Mouse (Mus musculus): Measurements from ENCODE around the gene Gm49355.

The Gm49355 gene

DNA sequence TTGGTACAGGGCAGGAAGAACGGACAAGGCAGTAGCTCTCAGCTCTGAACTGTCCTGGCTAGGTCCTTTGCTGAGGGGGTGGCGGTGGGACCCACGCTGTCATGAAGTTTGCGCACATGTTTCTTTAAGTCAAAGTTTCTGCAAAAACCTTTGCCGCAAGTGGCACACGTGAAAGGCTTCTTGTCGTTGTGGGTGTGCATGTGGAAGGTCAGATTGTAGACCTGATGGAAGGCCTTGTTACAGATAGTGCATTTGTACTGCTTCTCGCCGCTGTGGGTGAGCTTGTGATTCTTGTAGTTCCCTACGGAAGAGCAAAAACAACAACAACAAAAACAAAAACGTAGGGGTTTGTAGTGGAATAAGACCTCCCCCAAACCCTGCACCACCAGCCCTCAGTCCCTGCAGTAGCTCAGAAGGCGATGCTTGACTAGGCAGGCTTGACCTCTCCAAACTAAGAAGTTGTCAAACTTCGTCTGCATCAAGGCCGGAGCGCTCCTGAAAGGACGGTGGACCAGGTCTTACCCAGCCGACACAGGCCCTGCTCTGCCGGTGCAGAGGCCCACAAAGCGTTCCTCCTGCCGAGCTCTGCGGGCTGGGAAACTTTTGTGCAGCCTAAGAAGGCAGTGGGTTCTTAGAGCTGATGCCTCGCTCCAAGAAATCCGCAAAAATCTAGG is 58.8 kb downstream of the Gm49355 start:
- no peak for DNase-seq (ENCODE audit: extremely low spot score, low read depth, low spot score)

DNA sequence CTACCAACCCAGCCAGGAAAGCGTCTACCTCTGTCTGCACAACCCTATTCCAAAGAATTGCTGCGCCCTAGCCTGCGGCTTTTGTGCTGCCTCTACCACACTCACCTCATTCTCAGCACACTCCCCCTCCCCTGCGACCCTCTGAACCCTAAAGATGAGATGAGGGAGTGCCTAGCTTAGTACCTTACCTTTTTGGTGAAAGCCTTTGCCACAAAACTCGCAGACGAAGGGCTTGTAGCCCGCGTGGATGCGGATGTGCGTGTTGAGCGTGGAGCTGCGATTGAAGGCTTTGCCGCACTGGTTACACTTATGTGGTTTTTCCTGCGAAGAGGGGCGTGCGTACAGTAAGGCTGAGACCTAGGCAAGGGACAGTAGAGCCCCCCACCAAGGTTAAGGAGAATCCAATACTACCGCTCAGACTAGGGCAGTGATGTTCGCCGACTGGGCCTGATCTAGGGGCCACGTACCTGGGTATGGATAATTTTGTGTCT is 59.7 kb downstream of the Gm49355 start:
- DNase-seq (ENCODE audit: extremely low spot score, low read depth, low spot score): no peak

DNA sequence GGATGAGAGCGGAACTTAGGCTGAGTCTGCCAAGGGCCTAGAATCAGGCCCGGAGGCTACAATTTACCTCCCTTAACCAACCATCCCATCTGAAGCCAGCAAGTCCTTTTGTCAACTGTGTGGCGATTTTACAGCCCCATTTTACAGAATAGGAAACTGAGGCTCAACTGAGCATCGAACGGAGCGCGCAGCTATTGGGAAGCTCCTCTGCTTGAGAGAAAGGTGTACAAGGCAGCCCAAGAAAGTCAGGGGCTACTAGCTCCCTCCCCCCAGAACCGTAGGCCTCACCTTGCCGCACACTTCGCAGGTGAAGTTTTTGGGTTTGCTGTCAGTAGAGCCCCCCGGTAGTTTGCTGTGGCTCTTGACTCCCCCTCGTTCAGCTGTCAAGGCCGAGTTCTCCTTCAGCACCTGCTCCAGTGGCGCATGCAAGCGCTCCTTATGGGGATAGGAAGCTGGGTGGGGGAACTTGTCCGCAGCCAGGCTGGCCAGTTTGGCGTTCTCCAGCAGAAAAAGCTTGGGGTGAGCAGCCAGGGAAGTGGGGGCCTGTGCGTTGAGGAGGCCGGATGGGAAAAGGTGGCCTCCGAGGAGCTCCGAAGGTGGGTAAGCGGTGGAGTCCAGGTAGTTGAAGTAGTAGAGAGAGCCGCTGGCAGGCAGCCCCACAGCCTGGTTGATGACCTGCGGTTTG is 60.4 kb downstream of the Gm49355 start:
- no peak for DNase-seq (ENCODE audit: extremely low spot score, low read depth, low spot score)

DNA sequence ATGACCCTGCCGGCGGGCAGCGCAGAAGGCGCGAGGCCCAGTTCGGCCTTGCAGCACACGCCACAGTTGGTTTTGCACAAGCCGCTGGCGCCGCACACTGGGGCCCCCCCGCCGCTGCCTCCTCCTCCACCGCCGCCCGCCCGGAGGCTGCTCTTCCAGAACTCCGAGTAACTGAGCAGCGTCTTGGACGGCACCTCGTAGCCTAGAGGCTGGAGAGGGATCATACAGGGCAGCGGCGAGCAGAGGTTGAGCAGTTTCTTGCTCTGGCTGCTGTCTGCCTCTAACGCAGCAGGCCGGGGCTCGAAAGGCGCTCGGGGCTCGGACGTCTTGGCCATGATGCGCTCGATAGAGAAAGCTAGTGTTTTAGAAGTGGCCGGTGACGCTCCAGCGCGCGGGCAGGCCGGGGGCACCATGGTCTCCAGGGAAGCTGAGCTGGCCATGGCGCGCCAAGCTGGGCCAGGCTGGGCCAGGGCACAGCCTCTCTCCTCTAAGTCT is 61.0 kb downstream of the Gm49355 start:
- no peak for DNase-seq (ENCODE audit: extremely low spot score, low read depth, low spot score)

DNA sequence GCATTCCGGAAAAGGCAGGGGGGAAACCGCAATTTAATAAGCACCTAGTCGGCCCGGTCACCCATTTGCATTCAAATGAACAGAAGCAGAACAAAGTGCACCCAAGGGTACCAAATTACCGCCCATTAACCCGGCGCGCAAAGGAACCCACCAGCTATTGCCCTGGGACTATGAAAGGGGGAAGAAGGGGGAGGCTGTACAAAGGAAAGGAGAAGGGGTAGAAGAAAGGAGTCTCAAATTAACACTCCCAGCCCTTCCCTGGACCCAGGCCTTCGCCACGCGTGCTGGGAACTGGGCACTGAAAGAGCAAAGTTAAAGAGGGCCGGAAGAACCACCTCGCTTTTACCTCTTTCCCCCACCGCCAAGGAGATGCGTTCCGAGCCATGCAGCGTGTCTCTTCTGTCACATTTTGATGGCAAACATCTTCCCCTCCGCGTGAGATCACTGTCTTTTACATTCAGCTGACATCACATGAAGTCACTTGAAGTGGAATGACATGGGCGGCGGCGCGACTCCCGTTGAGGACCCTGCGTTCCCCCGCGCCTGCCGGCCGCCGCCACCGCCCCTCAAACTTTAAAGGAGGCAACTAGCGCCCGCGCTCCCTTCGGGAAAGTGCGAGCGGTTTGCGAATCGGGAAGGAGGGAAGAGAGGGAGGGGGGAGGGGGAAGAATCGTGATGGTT is 61.6 kb downstream of the Gm49355 start:
- DNase-seq (ENCODE audit: extremely low spot score, low read depth, low spot score): no peak

DNA sequence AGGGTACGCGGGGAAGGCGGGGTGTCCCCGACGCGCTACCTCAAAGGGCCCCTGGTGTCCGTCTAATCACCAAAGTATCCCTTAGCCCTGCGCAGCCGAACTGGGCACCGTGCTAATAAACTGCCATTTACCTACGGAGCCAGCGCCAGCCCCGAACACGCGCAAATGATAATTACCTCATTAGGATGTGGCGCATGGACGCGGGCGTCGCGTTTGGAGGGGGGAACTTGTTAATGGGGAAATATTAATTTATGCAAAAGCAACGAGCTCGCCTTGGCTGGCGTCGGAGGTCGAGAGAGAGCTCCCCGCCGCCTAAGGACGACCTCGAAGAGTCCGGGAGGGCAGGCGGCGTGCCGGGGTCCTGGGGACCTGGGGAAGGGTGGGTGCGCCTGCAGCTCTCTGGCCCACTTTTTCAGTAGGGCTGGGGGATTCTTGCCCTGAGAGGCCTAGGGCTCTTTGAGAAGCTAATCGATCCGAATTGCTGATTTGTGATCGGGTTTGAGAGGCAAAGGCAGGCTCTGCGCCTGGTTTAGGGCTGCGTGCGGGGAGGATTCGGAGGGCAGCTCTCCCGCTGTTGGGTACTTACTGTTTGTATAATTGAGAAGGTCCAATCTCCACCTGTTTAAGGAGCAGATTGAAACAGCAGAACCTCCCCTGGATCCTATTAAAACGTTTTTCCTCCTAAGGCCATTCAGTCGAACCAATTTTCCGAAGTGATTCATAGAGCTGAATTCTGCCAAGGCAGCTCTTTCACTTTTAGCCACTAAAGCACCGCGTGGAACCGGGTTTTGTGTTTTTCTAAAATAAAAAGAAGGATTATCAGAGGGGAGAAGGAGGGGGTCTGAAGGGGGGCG is 62.5 kb downstream of the Gm49355 start:
- no peak for DNase-seq (ENCODE audit: extremely low spot score, low read depth, low spot score)

DNA sequence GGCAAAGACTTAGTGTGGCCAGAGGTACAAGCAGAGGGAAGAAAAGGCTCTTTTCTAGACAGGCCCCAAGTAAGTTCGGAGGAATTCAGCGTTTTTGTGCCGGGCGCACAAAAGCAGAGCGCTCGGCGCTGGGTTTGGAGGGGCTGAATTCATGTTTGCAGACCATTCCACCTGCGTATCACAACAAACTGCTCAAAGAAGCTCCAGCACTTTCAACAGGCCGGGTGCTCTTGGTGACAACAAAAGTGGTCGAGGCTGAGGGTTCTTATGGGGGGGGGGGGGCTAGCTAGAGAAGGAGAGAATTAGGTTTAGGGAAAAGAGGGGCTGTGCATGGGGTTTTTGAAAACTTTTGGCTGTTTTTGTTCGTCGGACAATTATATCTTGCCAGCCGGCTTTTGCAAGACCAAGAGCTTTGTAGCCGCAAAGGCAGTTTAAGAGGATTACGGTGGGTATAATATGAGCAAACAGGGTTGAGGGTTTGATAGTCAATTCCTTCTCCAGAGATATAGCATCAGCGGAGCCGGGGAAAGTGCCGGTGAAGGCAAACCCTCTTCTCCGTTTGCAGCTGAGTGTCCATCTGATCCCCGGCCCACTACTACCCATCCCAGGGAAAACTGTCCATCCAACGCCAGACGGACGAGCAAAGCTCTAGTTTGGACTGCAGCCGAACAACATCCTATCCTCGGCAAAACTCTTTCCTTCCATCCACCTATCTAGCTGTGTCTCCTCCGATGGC is 63.3 kb downstream of the Gm49355 start:
- no peak for DNase-seq (ENCODE audit: extremely low spot score, low read depth, low spot score)

DNA sequence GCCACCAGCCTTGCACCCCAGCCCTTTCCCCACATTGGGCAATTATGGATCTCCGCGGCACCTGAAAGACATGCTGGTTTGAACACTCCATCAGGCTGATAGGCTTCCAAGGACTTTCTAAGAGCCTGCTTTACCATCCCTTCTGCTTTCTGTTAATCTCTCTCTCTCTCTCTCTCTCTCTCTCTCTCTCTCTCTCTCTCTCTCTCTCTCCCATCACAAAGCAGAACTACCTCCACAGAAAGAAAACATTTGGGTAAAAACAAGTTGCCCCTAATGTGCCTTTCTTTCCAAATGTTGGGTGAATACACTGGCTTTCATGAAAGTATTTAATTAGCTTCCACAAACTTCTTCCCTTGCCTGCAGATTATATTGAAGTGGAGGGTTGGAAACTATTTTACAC is 64.3 kb downstream of the Gm49355 start, which contains the start of gene Fezf2:
Gene Fezf2, minus strand, starts transcription at position 101 of the 400 bp plus-strand sequence.
- DNase-seq (ENCODE audit: extremely low spot score, low read depth, low spot score): no peak

DNA sequence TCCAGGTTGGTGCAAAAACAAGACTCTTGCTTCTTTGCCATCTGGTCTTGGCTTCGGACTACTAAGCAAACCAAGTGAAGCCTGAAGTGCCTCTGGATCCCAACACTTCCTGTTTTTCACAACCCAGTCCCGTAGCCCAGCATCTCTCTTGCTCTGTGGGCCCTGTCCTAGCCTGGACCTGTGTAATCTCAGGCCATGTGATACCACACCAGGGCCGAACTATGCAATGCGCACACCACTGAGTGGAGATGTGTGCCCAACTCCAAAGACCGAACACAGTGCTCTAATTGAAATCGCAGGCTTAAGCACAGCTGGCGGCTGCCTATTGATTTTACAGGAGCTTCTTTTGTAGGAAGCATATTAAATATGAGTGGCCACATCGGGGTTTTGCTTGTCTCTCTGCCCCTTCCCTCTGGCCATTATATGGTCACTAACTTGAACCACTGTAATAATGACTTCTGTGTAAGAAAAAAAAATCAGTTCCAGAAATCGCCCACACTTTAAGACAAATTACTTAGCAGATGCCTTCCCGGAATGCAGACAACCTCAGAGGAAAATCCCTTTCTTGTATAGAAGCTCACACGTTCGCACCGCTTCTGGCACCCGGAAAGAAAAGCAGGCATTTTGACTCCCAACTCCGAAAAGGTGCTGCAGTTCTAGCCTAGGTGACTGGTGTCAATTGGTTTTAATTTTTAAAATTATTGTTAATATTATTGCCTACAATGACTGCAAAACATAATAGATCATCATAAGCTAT is 65.7 kb downstream of the Gm49355 start:
- no peak for DNase-seq (ENCODE audit: extremely low spot score, low read depth, low spot score)

DNA sequence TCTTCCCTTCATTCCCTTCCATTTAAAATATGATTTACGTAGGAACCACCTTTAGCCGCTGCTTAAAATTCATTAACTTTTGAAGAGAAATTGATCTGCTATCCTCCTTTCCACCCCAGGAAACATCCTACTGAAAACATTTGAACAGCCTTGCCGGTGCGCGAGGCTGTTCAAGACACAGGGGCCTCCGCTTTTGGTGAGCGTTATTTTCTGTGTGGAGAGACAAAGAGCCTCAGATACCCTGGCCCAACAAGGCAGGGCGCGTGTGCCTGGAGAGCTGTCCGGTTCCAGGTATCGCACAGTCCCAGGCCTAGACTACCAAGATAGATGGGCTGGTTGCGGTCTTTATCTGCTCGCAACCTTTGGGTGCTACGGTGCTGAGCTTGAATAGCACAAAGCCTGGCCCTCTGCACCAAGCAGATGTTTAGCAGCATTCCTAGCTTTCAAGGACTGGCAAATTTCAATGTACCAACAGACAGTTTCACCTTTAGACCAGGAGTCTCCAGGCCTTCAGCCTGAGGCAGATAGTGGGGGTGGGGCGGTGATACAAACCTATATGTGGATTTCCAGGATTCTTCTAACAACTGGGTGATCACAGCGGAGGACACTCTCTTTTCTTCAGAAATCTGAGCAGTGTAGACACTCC is 66.6 kb downstream of the Gm49355 start:
- DNase-seq (ENCODE audit: extremely low spot score, low read depth, low spot score): no peak
